Mouse (Mus musculus): ENCODE measurements around the gene 6430628N08Rik.

DNA sequence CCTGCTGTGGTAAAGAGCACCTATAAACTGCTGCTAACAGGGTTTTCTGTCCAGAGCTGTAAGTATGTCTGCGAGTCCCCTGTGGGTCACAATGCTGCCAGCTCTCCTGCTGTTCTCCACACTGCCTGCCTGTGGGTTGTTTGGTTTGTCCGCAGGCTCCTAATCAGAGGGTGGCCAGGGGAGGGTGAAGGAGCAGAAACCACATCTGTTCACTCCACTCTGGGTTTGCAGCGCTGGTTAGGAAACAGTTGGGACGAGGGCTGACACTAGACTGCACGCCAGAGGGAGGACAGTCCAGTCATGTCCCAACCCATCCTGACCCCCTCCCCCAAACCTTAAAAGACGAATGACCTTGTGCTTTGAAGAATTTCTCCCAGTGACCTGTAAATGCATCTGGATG, 35.4 kb upstream of the 6430628N08Rik start:
- no peak for TF ChIP-seq CTCF (IDR thresholded peaks at IDR 0.05; ENCODE audit: low read depth)
- no peak for TF ChIP-seq EP300 (IDR thresholded peaks at IDR 0.05; ENCODE audit: low read depth)

All from liver, postnatal 0 days (tissue).